Mouse (Mus musculus): ENCODE results near the gene Srcap. TPM values are rescaled to one million over a fixed set of nuclear protein-coding genes. Genes with fewer than 3 reads are reported as not detected.
"Not testable (repeated sequence)": the region's sequence is repeated elsewhere in the genome, so short reads cannot be mapped to it uniquely, and the experiment has no call there.

The Srcap gene
- total RNA-seq, 2 experiments from 2014 or later = 88.9 to 125 TPM

DNA sequence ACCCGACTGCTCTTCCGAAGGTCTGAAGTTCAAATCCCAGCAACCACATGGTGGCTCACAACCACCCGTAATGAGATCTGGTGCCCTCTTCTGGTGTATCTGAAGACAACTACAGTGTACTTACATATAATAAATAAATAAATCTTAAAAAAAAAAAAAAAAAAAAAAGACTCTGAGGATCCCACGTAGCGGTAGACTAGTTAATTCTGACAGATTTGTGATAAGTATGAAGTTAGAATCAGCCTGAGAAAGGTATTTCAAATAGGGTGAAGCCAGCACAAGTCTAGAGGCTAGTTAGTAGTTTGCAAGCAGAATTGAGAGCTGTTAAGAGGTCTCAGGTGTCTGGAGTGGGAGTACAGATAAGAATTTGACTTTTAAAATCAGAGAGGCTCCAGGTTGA lies 23.4 kb upstream of the Srcap start:
- DNase-seq (ENCODE audit: extremely low spot score in 1 of 2, low spot score in 1 of 2) = not testable (repeated sequence)

DNA sequence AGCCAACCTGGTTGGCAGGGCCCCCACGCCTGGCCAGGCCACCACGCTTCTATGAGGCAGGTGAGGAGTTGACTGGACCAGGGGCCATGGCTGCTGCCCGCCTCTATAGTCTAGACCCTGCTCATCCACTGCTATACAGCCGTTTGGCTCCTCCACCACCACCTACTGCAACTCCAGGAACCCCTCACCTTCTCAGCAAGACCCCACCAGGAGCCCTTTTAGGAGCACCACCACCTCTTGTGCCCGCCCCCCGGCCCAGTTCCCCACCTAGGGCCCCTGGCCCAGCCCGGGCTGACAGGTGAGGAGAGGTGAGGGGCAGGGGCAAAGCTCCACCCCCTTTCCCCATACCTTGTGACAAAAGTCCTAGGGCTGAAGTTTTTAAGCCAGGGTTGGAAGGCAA lies 21.8 kb upstream of the Srcap start:
- no peak for DNase-seq (ENCODE audit: extremely low spot score in 1 of 2, low spot score in 1 of 2)

DNA sequence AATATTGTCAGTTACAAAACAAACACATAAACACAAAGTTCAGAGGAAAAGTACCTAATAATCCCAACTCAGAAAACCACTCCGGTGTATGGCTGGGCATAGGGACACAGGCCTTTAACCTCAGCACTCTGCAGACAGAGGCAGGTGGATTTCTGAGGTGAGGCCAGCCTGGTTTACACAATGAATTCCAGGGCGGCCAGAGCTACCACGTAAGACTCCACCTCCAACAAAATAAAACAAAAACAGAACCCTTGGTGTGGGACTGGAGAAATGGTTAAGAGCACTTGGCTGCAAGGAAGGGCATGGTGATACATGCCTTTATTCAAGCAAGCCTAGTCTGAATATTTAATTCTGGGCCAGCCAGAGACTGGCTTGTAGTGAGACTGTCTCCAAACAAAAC lies 19.9 kb upstream of the Srcap start:
- no peak for DNase-seq (ENCODE audit: extremely low spot score in 1 of 2, low spot score in 1 of 2)

DNA sequence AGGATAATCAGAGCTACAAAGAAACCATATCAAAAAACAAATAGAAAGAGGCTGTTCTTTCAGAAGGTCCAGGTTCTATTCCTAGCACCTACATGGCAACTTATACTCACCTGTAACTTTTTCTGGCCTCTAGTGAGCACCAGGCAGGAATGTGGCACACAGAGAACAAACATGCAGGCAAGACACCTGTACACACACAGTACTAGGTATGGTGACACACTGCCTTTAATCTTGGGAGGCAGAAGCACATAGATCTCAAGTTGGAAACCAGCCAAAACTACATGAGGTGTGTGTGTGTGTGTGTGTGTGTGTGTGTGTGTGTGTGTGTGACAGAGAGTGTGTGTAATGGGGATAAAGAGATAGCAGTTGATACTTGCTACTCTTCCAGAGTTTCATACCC lies 17.1 kb upstream of the Srcap start:
- DNase-seq (ENCODE audit: extremely low spot score in 1 of 2, low spot score in 1 of 2) = no peak

DNA sequence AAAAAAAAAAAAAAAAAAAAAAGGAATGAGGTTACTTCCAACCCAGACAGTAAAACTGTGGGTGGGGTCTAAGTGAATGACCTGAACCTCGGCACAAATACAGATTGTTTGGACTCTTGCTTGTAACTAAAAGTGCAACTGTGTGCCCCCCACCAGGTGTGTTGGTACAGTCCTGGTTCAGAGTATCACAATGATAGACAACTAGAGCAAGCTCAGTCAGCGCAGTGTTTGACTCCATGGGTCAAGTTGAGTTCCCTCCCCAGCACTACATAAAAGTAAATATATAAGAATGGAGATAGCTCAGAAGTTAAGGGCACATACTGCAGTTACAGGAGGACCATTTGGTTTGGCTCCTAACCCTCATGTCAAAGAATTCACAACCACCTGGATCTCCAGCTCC lies 14.4 kb upstream of the Srcap start:
- DNase-seq (ENCODE audit: extremely low spot score in 1 of 2, low spot score in 1 of 2) = no peak

DNA sequence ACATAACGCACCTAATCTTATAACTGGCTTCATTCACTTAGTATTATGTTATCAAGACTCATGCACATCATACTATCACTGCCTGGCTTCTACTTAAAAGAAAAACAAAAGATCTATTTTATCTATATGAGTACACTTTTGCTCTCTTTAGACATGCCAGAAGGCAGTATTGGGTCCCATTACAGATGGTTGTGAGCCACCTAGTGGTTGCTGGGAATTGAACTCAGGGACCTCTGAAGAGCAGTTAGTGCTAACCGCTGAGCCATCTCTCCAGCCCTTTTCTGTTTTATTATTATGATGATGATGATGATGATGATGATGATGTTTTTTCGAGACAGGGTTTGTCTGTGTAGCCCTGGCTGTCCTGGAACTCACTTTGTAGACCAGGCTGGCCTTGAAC lies 13.4 kb upstream of the Srcap start:
- peak in 1 of 2 experiments; percentile 31 for DNase-seq (ENCODE audit: extremely low spot score in 1 of 2, low spot score in 1 of 2)

DNA sequence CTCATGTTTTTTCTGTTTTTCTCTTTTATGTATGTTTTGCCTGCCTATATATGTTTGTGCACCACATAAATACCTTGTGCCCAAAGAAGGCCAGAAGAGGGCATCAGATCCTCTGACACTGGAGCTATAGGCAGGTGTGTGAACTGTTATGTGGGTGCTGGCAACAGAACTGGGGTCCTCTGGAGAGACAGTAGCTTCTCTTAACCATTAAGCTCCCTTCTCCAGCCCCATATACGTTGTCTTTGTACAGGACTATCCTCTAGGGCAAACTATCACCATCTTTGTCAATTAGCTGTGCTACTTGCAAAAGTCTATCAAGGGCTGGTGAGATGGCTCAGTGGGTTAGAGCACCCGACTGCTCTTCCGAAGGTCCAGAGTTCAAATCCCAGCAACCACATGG lies 3.5 kb upstream of the Srcap start:
- DNase-seq (ENCODE audit: extremely low spot score in 1 of 2, low spot score in 1 of 2) = no peak

DNA sequence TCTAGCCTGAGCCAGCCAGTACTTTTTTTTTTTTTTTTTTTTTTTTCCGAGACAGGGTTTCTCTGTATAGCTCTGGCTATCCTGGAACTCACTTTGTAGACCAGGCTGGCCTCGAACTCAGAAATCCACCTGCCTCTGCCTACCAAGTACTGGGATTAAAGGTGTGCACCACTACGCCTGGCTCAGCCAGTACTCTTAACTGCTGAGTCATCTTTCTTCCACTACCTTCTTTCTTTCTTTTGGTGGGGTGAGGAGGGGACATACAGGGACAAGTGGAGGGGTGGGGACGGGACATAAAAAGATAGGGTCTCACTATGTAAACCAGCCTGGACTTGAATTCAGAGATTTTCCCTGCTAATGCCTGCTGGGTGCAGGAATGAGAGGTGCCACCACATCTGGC lies 2.0 kb upstream of the Srcap start:
- not testable (repeated sequence) for DNase-seq (ENCODE audit: extremely low spot score in 1 of 2, low spot score in 1 of 2)

DNA sequence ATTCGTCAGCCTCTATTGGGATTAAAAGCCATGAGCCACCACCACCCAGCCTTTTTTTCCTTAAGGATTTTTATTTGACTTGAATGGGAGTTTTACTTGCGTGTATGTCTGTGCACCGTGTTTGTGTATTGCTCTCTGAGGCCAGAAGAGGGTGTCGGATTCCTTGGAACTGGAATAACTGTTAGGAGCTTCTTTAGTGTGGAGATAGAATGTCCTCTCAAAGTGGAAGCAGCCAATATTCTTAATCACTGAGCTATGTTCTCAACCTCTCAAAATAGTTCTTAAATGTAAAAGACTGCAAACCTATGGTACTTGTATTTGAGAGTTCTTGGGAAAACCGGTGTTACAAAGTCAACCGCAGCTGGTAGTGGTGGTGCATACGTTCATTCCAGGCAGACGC lies 542 bp upstream of the Srcap start:
- DNase-seq (ENCODE audit: extremely low spot score in 1 of 2, low spot score in 1 of 2) = no peak

DNA sequence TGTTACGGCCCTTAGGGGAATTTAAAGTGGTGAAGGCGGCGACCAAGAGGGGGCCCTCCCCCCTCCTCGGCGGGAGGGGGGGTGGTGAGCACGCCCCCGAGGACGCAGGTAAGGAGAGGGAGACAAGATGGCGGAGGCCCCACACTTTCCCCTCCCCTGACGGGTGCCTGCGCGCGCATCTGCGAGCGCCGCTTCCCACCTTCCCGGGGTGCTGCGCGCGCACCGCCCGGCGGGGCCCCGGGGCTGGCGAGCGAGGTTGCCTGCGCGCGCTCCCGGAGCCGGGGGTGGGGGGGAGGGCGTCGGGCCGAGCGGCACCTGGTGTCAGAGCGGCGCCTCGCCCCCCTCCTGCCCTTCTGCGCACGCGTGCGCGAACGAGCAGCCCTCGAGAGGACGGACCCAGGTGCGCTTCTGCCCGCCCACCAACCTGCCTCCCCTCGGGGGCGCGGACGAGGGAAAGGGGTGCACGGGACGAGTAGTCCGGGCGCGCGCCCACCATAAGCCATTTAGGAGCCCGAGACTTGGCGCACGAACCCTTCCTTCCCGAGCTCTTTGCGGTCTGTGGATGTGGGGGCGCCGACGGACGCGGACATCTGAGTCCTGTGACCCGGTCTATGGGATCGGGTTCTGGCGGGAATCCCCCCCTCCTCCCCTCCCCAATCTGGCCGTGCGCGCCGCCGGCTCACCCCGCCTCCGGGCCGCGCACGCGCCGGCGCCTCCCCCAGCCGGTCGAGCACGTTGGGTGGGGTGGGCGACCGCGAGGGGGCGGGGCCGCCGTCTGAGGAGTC lies 640 bp downstream of the Srcap start:
- peak; percentile 75 to 76 for DNase-seq (ENCODE audit: extremely low spot score in 1 of 2, low spot score in 1 of 2)

DNA sequence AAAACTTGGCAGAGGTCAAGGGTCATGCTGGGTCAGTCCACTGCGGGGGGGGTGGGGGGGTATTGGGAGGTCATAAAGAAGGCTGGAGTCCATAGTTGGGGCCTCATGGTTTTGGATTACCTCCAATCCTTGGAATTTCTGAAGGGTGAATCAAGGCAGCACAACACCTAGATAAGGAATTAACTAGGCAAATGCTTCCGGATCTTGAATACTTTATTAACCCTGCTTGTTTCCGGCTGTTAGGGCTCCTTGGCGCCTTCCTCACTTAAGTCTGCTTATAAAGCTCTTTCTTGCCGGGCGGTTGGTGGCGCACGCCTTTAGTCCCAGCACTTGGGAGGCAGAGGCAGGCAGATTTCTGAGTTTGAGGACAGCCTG lies 1.2 kb downstream of the Srcap start:
- no peak for DNase-seq (ENCODE audit: extremely low spot score in 1 of 2, low spot score in 1 of 2)

DNA sequence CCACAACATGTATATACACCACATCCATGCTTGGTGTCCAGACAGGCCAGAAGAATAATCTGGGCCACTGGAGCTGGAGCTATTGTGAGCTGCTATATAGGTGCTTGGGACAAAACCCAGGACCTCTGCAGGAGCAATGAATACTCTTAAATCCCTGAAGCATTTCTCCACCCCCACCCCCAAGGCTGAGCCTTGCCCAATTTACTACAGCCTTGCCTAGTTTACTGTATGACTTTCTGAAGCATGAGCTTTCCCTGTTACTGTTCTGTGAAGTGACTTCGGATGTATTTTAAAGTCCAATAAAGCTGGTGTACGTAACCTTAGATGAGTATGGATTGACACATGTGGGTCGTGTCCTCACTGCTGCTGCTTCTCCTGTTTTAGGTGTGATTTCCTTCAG lies 2.0 kb downstream of the Srcap start:
- no peak for DNase-seq (ENCODE audit: extremely low spot score in 1 of 2, low spot score in 1 of 2)

DNA sequence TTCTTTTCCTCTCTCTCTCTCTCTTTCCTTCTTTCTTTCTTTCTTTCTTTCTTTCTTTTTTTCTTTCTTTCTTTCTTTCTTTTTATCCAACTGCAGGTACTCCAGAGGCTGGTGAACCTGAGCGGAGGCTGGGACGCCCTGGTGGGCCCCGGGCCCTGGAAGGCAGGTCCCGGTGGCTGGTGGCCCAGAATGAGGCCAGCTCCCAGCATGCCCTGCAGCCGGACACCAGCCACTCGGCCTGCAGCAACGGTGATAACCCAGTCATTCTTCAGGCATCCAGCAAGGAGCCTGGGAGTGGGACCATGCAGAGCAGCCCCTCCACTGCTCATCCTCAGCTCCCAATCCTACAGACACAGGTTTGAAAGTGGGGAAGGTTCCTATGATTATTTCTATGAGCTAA lies 4.1 kb downstream of the Srcap start:
- no peak for DNase-seq (ENCODE audit: extremely low spot score in 1 of 2, low spot score in 1 of 2)

DNA sequence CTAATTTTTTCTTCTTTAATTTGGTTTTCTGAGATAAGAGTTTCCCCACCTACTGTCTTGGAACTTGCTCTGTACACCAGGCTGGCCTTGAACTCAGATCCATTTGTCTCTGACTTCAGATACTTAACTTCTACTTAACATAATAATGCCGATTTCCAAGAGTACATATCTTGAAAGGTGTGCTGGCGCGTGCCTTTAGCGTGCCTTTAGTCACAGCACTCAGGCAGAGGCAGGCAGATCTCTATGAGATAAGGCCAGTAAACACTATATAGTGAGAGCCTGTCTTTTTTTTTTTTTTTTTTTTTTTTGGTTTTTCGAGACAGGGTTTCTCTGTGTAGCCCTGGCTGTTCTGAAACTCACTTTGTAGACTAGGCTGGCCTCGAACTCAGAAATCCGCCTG lies 4.6 kb downstream of the Srcap start:
- DNase-seq (ENCODE audit: extremely low spot score in 1 of 2, low spot score in 1 of 2) = no peak

DNA sequence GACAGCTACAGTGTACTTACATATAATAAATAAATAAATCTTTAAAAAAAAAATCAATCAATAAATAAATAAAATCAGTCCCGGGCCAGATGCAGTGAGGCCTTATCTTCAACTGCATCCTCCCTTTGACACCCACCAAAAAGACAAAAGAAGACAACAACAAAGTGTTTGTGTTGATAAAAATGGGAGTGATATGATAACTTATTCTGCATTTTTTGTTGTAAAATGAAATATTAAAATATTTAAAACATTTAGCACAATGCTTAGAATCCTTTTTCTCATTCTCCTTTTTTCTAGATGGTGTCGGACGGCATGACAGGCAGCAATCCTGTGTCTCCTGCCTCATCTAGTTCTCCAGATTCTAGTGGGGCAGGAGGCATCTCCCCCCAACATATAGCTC lies 7.5 kb downstream of the Srcap start, which contains the start of gene Gm42715:
Gene Gm42715 (plus strand): TSS at position 301 of the 400 bp plus-strand sequence.
- DNase-seq (ENCODE audit: extremely low spot score in 1 of 2, low spot score in 1 of 2) = no peak

DNA sequence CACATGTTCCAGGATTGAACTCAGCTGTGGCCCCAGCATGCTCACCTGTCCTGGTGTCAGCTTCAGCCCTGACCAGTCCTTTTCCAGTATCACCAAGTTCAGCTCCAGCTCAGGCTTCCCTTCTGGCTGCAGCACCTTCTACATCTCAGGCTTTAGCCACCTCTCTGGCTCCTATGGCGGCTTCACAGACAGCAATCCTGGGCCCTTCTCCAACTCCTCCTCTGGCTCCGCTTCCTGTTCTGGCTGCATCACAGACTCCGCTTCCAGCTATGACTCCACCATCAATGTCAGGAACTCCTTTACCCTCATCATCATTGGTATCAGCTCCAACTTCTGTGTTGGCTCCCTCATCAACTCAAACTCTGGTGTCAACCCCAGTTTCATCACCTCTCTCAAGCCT lies 29.9 kb downstream of the Srcap start:
- DNase-seq (ENCODE audit: extremely low spot score in 1 of 2, low spot score in 1 of 2) = no peak

DNA sequence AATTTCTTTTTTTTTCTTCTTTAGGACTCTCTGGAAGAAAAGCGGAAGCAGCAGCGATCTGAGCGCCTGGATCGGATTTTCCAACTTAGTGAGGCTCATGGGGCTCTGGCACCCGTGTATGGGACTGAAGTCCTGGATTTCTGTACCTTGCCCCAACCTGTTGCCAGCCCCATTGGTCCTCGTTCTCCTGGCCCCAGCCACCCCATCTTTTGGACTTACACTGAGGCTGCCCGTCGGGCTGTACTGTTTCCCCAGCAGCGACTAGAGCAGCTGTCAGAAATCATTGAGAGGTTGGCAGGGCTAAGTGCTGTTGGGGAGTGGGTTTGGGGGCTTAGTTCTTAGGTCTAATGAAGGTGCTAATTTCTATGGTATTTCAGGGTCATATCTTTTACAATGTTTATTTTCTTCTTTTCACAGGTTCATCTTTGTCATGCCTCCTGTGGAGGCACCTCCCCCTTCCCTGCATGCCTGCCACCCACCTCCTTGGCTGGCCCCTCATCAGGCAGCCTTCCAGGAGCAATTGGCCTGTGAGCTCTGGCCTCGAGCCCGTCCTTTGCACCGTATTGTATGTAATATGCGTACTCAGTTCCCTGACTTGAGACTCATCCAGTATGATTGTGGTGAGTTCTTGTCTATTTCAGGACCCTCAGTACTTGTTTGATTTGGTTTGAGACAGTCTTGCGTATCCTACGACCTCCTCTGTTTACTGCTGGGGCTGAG lies 37.5 kb downstream of the Srcap start:
- no peak for DNase-seq (ENCODE audit: extremely low spot score in 1 of 2, low spot score in 1 of 2)

DNA sequence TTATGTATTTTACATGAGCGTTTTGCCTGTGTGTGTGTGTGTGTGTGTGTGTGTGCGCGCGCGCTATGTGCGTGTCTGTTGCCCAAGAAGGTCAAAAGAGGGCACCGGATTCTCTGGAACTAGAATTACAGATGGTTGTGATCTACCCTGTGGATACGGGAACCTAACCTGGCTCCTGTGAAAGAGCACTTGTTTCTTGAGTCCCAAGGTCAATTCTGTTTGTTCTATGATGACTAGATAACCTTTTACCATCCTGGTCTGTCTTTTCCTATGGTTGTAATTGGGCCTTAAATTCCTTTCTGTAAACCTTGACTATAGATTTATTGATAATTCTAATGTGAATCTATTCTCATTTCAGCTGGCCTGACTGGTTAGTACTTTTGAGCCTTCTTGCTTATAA lies 39.8 kb downstream of the Srcap start:
- no peak for DNase-seq (ENCODE audit: extremely low spot score in 1 of 2, low spot score in 1 of 2)

DNA sequence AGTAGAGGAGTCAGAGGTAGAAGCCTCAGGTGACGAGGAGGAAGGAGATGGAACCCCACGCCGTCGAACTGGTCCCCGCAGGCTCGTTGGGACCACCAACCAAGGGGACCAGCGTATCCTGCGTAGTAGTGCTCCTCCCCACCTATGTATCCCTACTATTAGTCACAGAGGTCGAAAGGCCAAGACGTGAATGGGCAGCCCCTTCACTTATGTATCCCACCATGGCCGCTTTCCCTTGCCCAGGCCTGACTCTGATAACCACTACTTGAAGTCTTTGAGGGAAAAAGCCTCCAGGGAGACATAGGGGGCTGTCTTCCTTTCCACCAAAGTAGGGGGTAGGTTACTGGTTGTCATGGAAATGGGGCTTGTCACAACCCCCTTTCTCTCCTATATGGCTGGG lies 48.8 kb downstream of the Srcap start:
- DNase-seq (ENCODE audit: extremely low spot score in 1 of 2, low spot score in 1 of 2) = no peak

DNA sequence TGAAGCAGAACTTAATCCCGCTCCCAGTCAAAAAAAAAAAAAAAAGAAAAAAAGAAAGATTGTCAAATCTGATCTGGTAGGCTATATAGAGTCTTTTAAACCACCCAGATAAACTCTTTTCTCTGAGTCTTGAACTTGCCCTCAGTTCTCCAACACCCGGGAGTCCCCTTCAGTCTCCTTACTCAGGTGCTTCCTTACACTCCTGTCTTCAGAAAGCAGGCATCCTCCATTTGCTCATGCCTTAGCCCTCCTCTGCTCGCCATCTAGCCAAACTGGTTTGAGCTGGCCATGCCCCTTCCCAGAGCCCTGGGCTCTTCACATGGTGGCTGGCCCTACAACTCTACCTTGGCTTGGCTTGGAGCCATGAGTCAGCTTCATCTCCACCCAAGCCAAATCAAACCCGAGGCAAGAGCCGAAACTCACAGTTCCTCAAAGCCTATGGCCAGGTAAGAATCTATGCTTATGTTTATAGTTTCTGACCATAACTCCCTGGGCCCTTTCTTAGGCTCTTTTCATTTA lies 49.6 kb downstream of the Srcap start, which contains the start of gene Tmem265:
Gene Tmem265 (plus strand): TSS at position 51 of the 519 bp plus-strand sequence.
- DNase-seq (ENCODE audit: extremely low spot score in 1 of 2, low spot score in 1 of 2) = no peak

DNA sequence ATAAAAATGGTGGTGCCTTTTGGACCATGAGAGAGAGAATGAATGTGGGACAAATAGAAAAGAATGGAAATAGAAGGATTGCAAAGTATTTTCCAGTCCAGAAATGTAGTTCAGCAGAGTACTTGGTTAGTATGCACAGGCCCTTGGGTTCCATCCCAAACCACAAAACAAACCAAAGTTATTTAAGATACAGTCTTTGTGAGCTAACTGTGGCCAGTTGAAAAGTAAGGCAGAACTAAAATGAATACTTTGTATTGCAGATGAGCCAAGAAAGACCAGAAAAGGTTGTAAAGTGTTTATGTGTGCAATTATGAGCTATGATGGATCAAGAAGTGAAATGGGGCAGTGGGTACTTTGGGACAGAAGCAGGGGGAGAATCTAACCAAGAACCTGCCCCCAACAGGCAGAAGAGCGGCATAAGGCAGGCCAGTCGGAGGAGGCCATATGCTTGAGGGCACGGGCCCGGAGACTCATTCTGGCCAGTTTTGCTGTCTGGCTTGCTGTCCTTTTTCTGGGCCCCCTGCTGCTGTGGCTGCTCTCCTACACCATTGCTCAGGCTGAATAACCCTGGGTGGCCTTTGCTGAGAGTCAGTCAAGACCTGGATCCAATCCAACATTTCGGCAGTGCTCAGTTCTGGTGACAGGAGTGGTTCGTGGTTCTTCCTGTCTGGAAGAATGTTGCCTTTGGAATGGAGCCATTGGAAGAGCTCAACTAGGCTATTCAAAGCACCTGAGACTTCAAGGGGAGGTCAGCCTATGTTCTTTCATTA lies 52.8 kb downstream of the Srcap start:
- no peak for DNase-seq (ENCODE audit: extremely low spot score in 1 of 2, low spot score in 1 of 2)
